Mouse (Mus musculus) liver, postnatal 0 days (tissue): ENCODE data around the gene Zdhhc19. TPM values are rescaled to one million over a fixed set of nuclear protein-coding genes. Genes with fewer than 3 reads are reported as not detected.
A peak's percentile ranks its signal among the peaks of the same experiment; 100 is the strongest.
"Not testable (repeated sequence)": the region's sequence is repeated elsewhere in the genome, so short reads cannot be mapped to it uniquely, and the experiment has no call there.

ENCODE experiments used
- ATAC-seq: fragments of 200-750 bp; cut with Nextera tagmentation; 2 replicates; pipeline ENCODE4 v1.8.0; 2017; ENCODE audit warnings: mild to moderate bottlenecking, moderate library complexity
- DNase-seq: peaks from one replicate; pipeline ENCODE4 v3.0.0-alpha.2; 2016
- H3K27ac ChIP-seq: fragments of 300-500 bp; sonication (generic); 2 replicates; pipeline ENCODE4 v1.5.1; 2014; ENCODE audit warnings: antibody characterized with exemption, moderate library complexity, mild to moderate bottlenecking, low read depth
- H3K27me3 ChIP-seq: fragments of 300-500 bp; sonication (generic); 2 replicates; pipeline ENCODE4 v1.6.1; 2014; ENCODE audit warnings: low read length, control low read depth, mixed read lengths; ENCODE audit not compliant: insufficient read depth
- H3K36me3 ChIP-seq: fragments of 300-500 bp; sonication (generic); replicated peaks from 2 replicates; pipeline ENCODE4 v1.6.1; 2014; ENCODE audit warnings: mild to moderate bottlenecking, control low read depth, low read length, moderate library complexity, mixed read lengths; ENCODE audit not compliant: insufficient read depth
- H3K4me1 ChIP-seq: fragments of 300-500 bp; sonication (generic); 2 replicates; pipeline ENCODE4 v1.6.1; 2014; ENCODE audit warnings: antibody characterized with exemption, mild to moderate bottlenecking, control low read depth; ENCODE audit not compliant: insufficient read depth
- H3K4me2 ChIP-seq: fragments of 300-500 bp; sonication (generic); 2 replicates; pipeline ENCODE4 v1.6.1; 2014; ENCODE audit warnings: low read depth, mild to moderate bottlenecking, low read length, moderate library complexity, mixed read lengths
- H3K4me3 ChIP-seq: fragments of 300-500 bp; sonication (generic); 2 replicates; pipeline ENCODE4 v1.5.1; 2014; ENCODE audit warnings: low read depth, low read length
- H3K9ac ChIP-seq: fragments of 300-500 bp; sonication (generic); replicated peaks from 2 replicates; pipeline ENCODE4 v1.6.1; 2014; ENCODE audit warnings: mild to moderate bottlenecking, moderate library complexity
- H3K9me3 ChIP-seq: fragments of 300-500 bp; sonication (generic); 2 replicates; pipeline ENCODE4 v1.6.1; 2016; ENCODE audit warnings: mild to moderate bottlenecking, control low read depth, low read length, mixed read lengths
- CTCF ChIP-seq: sonication (generic); IDR thresholded peaks from 2 replicates; pipeline ENCODE4 v1.5.1; 2016; ENCODE audit warnings: antibody characterized with exemption, low read depth
- EP300 ChIP-seq: IDR thresholded peaks from 2 replicates; pipeline ENCODE4 v1.6.1; 2016; ENCODE audit warnings: antibody characterized with exemption, low read depth, mild to moderate bottlenecking
- WGBS: fragments of 180-500 bp; shearing (Covaris S2); extraction: QIAGEN DNeasy Blood & Tissue Kit; methylation state at CpG from one replicate; pipeline ENCODE4 v1.1.7; 2014; ENCODE audit not compliant: insufficient replicate concordance; 5-methylcytosine and 5-hydroxymethylcytosine counted together
- polyA plus RNA-seq: library from polyadenylated mRNA; unstranded; fragments of >200 nt; fragmentation: Nextera tagmentation; extraction: Ambion mirVana; gene quantifications from 2 replicates; pipeline ENCODE4 v1.2.1, GENCODE M21; 2015

Zdhhc19 gene
- polyA plus RNA-seq, 1 experiment from 2014 or later: not detected

GRCm38 (mm10) chr16:32479415-32479814 lies 16.6 kb upstream of the Zdhhc19 start:
- ATAC-seq: no peak
- no peak for TF ChIP-seq EP300

GRCm38 (mm10) chr16:32484431-32484871 lies 11.6 kb upstream of the Zdhhc19 start:
- Histone ChIP-seq H3K4me3 (no peak overlapping the region), H3K4me1 (peaks cover 5% of the 10 kb centered on the region; the same call in 1 of the 2 replicates), H3K27me3 (no peaks in the 10 kb centered on the region), H3K36me3 (no peaks in the 10 kb centered on the region), H3K4me2 (no peak overlapping the region), H3K27ac (no peak overlapping the region), H3K9ac (no peak overlapping the region), H3K9me3 (no peaks in the 10 kb centered on the region)
- DNase-seq (no peak), ATAC-seq (no peak)
- 56% methylated on average over 7 of the region's 7 CpGs for WGBS
- TF ChIP-seq CTCF (no peak), EP300 (no peak)

More at GRCm38 (mm10) chr16:32479415-32479814, 16.6 kb upstream of the Zdhhc19 start:
- no peak overlapping the region for H3K4me3 ChIP-seq
- H3K36me3 ChIP-seq: no peaks in the 10 kb centered on the region
- H3K27me3 ChIP-seq: no peaks in the 10 kb centered on the region
- no peak overlapping the region for H3K9ac ChIP-seq
- no peaks in the 10 kb centered on the region for H3K9me3 ChIP-seq
- no peak overlapping the region for H3K4me2 ChIP-seq
- WGBS: 75% methylated on average over 2 of the region's 2 CpGs
- H3K27ac ChIP-seq: no peak overlapping the region
- H3K4me1 ChIP-seq: no peaks in the 10 kb centered on the region
- no peak for DNase-seq

- WGBS: 47% methylated on average over 2 of the region's 2 CpGs
- H3K9ac ChIP-seq: no peak overlapping the region
- peaks cover 5% of the 10 kb centered on the region; the same call in 1 of the 2 replicates for H3K4me1 ChIP-seq
- ATAC-seq: no peak
- no peaks in the 10 kb centered on the region for H3K36me3 ChIP-seq
- no peak for TF ChIP-seq CTCF
- TF ChIP-seq EP300: no peak
- no peaks in the 10 kb centered on the region for H3K27me3 ChIP-seq
- H3K9me3 ChIP-seq: no peaks in the 10 kb centered on the region
- H3K4me3 ChIP-seq: no peak overlapping the region
- H3K27ac ChIP-seq: no peak overlapping the region
- no peak overlapping the region for H3K4me2 ChIP-seq
- DNase-seq: no peak
These were observed 10.9 kb upstream of the Zdhhc19 start for GRCm38 (mm10) chr16:32485209-32485608.

- ATAC-seq: no peak
These were observed 10.0 kb upstream of the Zdhhc19 start for GRCm38 (mm10) chr16:32486046-32486445.

GRCm38 (mm10) chr16:32487234-32488111 lies 8.6 kb upstream of the Zdhhc19 start, which contains the start of gene Slc51a:
TSS of gene Slc51a (minus strand) at chr16:32487879.
- Histone ChIP-seq H3K36me3 (no peaks in the 10 kb centered on the region), H3K4me3 (no peak within 1 kb of the TSS), H3K4me2 (peak within 1 kb of the TSS; percentile 49), H3K4me1 (peaks cover 5% of the 10 kb centered on the region; the same call in 1 of the 2 replicates), H3K9me3 (no peaks in the 10 kb centered on the region), H3K9ac (peak within 1 kb of the TSS; percentile 44; the same call in 1 of the 2 replicates), H3K27ac (no peak within 1 kb of the TSS; the same call in 1 of the 2 replicates), H3K27me3 (no peaks in the 10 kb centered on the region)
- DNase-seq (peak; percentile 34), ATAC-seq (peak; percentile 93)
- WGBS: 38% methylated on average over 15 of the region's 15 CpGs
- no peak for TF ChIP-seq CTCF
- TF ChIP-seq EP300: peak; percentile 62

More at GRCm38 (mm10) chr16:32486046-32486445, 10.0 kb upstream of the Zdhhc19 start:
- Histone ChIP-seq H3K4me1 (peaks cover 5% of the 10 kb centered on the region; the same call in 1 of the 2 replicates), H3K4me2 (no peak overlapping the region), H3K27ac (no peak overlapping the region), H3K9me3 (no peaks in the 10 kb centered on the region), H3K4me3 (no peak overlapping the region), H3K27me3 (no peaks in the 10 kb centered on the region), H3K9ac (no peak overlapping the region), H3K36me3 (no peaks in the 10 kb centered on the region)
- DNase-seq: no peak
- WGBS: 74% methylated on average over 6 of the region's 6 CpGs
- TF ChIP-seq CTCF (no peak), EP300 (no peak)

GRCm38 (mm10) chr16:32488939-32489338 lies 7.1 kb upstream of the Zdhhc19 start:
- Histone ChIP-seq H3K27me3 (no peaks in the 10 kb centered on the region), H3K27ac (no peak overlapping the region), H3K4me3 (no peak overlapping the region), H3K9me3 (no peaks in the 10 kb centered on the region), H3K36me3 (no peaks in the 10 kb centered on the region), H3K4me2 (no peak overlapping the region), H3K9ac (no peak overlapping the region), H3K4me1 (peaks cover 5% of the 10 kb centered on the region; the same call in 1 of the 2 replicates)
- DNase-seq: no peak
- TF ChIP-seq EP300: no peak
- no peak for TF ChIP-seq CTCF
- ATAC-seq: no peak
- 87% methylated on average over 3 of the region's 3 CpGs for WGBS

- not testable (repeated sequence) for DNase-seq, H3K4me1 ChIP-seq, H3K36me3 ChIP-seq, H3K4me2 ChIP-seq, H3K9me3 ChIP-seq, H3K27me3 ChIP-seq, H3K27ac ChIP-seq, H3K4me3 ChIP-seq, ATAC-seq, H3K9ac ChIP-seq
- WGBS: 67% methylated on average over 6 of the region's 6 CpGs
These were observed 1.7 kb upstream of the Zdhhc19 start for GRCm38 (mm10) chr16:32494371-32494770.
